Mouse (Mus musculus) erythroblast, embryonic 14.5 days (primary cell): Measurements from ENCODE around the gene Hk1.

ENCODE experiments used
- GATA1 ChIP-seq: IDR thresholded peaks from 2 replicates; pipeline ENCODE4 v1.6.1; 2012; ENCODE audit warnings: low read length, inconsistent platforms, mixed read lengths
- TAL1 ChIP-seq: IDR thresholded peaks from 3 replicates; pipeline ENCODE4 v1.6.1; 2012; ENCODE audit warnings: low read length, inconsistent platforms, mixed read lengths

GRCm38 (mm10) chr10:62338626-62339025, 41.1 kb downstream of the Hk1 start:
- TF ChIP-seq GATA1, result no peak
- TF ChIP-seq TAL1, result no peak
